Comparison of ENCODE assay signal across 9 mouse cellular contexts in the genomic region with DNA sequence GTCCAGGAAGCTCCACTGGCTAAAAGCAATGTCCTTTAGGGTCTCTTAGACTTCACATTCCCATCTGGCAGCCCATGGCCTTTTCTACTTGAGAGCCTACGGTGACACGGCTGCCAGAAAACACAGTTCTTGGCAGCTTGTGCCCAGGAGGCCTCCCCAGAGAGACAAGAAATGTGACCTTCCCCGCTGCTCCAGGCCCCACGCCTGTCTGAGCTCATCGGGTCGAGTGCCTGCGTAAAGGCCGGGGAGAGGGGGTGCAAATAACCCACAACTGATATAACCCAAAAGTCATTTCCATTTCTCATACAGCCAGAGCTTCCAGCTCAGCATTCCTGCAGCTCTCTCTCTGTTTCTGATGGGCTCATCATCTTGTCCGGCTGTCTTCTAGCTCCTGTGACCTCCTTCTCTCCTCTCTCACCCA. TPM values are rescaled to one million over a fixed set of nuclear protein-coding genes. Genes with fewer than 3 reads are reported as not detected.
DNase-seq lines count a peak whose midpoint lies in the region; ATAC-seq lines count a peak whose summit lies in the region.
"Had no signal": no experiment of that assay in that cellular context is flagged by ENCODE, and none has a peak within 500 bp of the region (broad histone marks: within the 10 kb centered on the region; RNA-seq: fewer than 3 reads in every experiment).

No protein-coding gene starts in this region.

- no peaks in the 10 kb centered on the region for H3K9me3 ChIP-seq in midbrain, embryonic 10.5 days (replicated peaks)
- H3K9me3 ChIP-seq in midbrain, embryonic 11.5 days (ENCODE audit: control insufficient read depth, low read length) = no peaks in the 10 kb centered on the region
- H3K9me3 ChIP-seq in heart, embryonic 16.5 days (replicated peaks; ENCODE audit: control insufficient read depth, low read length) = no peaks in the 10 kb centered on the region

- H3K4me1 ChIP-seq in midbrain, embryonic 10.5 days = peaks cover 36% of the 10 kb centered on the region
- peaks cover 4% of the 10 kb centered on the region for H3K4me1 ChIP-seq in midbrain, embryonic 11.5 days (ENCODE audit: control insufficient read depth, insufficient read depth, low read length)
- H3K4me1 ChIP-seq in heart, embryonic 16.5 days (ENCODE audit: control insufficient read depth, insufficient read depth, low read length) = peaks cover 30% of the 10 kb centered on the region

- no peak overlapping the region for H3K9ac ChIP-seq in midbrain, embryonic 11.5 days (ENCODE audit: low read length)
- peak overlapping the region; percentile 56 for H3K9ac ChIP-seq in heart, embryonic 16.5 days (ENCODE audit: low read length)

- H3K27ac ChIP-seq in midbrain, embryonic 10.5 days (replicated peaks) = 0 out of 2 replicates have a peak overlapping the region, but pooled peaks have one; percentile 59
- no peak overlapping the region for H3K27ac ChIP-seq in midbrain, embryonic 11.5 days (ENCODE audit: low read depth, low read length)
- H3K27ac ChIP-seq in heart, embryonic 16.5 days (ENCODE audit: low read length) = peak overlapping the region; percentile 85
- H3K27ac ChIP-seq: macrophage had no signal

- no peak for ATAC-seq in midbrain, embryonic 11.5 days (ENCODE audit: low FRiP score)
- peak; percentile 54; the same call in 1 of the 2 replicates for ATAC-seq in heart, embryonic 16.5 days (replicated peaks; ENCODE audit: extremely low read depth, insufficient read depth, low FRiP score)
- no peak for ATAC-seq in erythroid progenitor cell, adult 5-6 weeks (replicated peaks; ENCODE audit: low FRiP score, poor library complexity, severe bottlenecking)

- no peaks in the 10 kb centered on the region for H3K36me3 ChIP-seq in midbrain, embryonic 10.5 days
- H3K36me3 ChIP-seq in midbrain, embryonic 11.5 days (ENCODE audit: control insufficient read depth, insufficient read depth, low read length) = no peaks in the 10 kb centered on the region
- no peaks in the 10 kb centered on the region for H3K36me3 ChIP-seq in heart, embryonic 16.5 days (ENCODE audit: control insufficient read depth, insufficient read depth)

- 73% methylated on average over 9 of the region's 9 CpGs for WGBS in midbrain, embryonic 10.5 days
- WGBS in midbrain, embryonic 11.5 days = 83% methylated on average over 9 of the region's 9 CpGs
- 26% methylated on average over 9 of the region's 9 CpGs for WGBS in heart, embryonic 16.5 days

- H3K4me2 ChIP-seq in midbrain, embryonic 11.5 days = no peak overlapping the region
- H3K4me2 ChIP-seq in heart, embryonic 16.5 days (ENCODE audit: low read depth, low read length) = no peak overlapping the region; the same call in 1 of the 2 replicates

- H3K4me3 ChIP-seq in midbrain, embryonic 10.5 days = no peak overlapping the region
- H3K4me3 ChIP-seq in midbrain, embryonic 11.5 days (ENCODE audit: low read depth, low read length) = no peak overlapping the region
- H3K4me3 ChIP-seq in heart, embryonic 16.5 days (ENCODE audit: low read length) = no peak overlapping the region

- peaks cover 5% of the 10 kb centered on the region; the same call in 1 of the 2 replicates for H3K27me3 ChIP-seq in midbrain, embryonic 10.5 days (ENCODE audit: low read depth, poor library complexity, severe bottlenecking)
- no peaks in the 10 kb centered on the region for H3K27me3 ChIP-seq in midbrain, embryonic 11.5 days (ENCODE audit: control insufficient read depth, insufficient read depth, low read length)
- H3K27me3 ChIP-seq in heart, embryonic 16.5 days (ENCODE audit: control insufficient read depth, insufficient read depth, low read length) = no peaks in the 10 kb centered on the region

- DNase-seq in midbrain, embryonic 10.5 days (ENCODE audit: low spot score) = no peak
- DNase-seq in midbrain, embryonic 11.5 days (ENCODE audit: low spot score, missing footprints) = no peak
- peak; percentile 48 to 54 for DNase-seq in cerebellum, postnatal 25 days
- DNase-seq in retina, postnatal 1 day = peak; percentile 70
- no peak for DNase-seq in spleen, postnatal 4 days (ENCODE audit: low spot score in 2 of 2)
- DNase-seq in thymus, postnatal 25 days = no peak

RNA-seq across cellular contexts. Expression of a gene that starts 13.8 kb away (rescaled TPM):
- 0.29 TPM in 1 of 2 replicates, not detected in the other for polyA plus RNA-seq in midbrain, embryonic 10.5 days (2016; fragmentation: Nextera tagmentation; extraction: Ambion mirVana)
- polyA plus RNA-seq in midbrain, embryonic 11.5 days (2014; fragmentation: Nextera tagmentation; extraction: Ambion mirVana) = 0.07 and 0.48 TPM in 2 replicates
- polyA plus RNA-seq in heart, embryonic 16.5 days (2015; fragmentation: Nextera tagmentation; extraction: Ambion mirVana) = 0.44 and 0.49 TPM in 2 replicates
- total RNA-seq in erythroid progenitor cell, adult 5-6 weeks (2015; ENCODE audit: low replicate concordance) = not detected in 2 replicates
- total RNA-seq in erythroid progenitor cell, adult 5-6 weeks (2017; ENCODE audit: low replicate concordance) = not detected in 2 replicates
- polyA plus RNA-seq: macrophage had no signal

RNA-seq across cellular contexts. Expression of a gene that starts 20.1 kb away (rescaled TPM):
- 404 and 411 TPM in 2 replicates for polyA plus RNA-seq in midbrain, embryonic 10.5 days (2016; fragmentation: Nextera tagmentation; extraction: Ambion mirVana)
- polyA plus RNA-seq in midbrain, embryonic 11.5 days (2014; fragmentation: Nextera tagmentation; extraction: Ambion mirVana) = 316 and 332 TPM in 2 replicates
- 272 and 283 TPM in 2 replicates for polyA plus RNA-seq in heart, embryonic 16.5 days (2015; fragmentation: Nextera tagmentation; extraction: Ambion mirVana)
- total RNA-seq in erythroid progenitor cell, adult 5-6 weeks (2015; ENCODE audit: low replicate concordance) = 9.6 and 33.9 TPM in 2 replicates
- total RNA-seq in erythroid progenitor cell, adult 5-6 weeks (2017; ENCODE audit: low replicate concordance) = 4.2 and 39.0 TPM in 2 replicates

RNA-seq across cellular contexts. Expression of a gene that starts 50.5 kb away (rescaled TPM):
- 16.4 and 20.8 TPM in 2 replicates for polyA plus RNA-seq in midbrain, embryonic 10.5 days (2016; fragmentation: Nextera tagmentation; extraction: Ambion mirVana)
- polyA plus RNA-seq in midbrain, embryonic 11.5 days (2014; fragmentation: Nextera tagmentation; extraction: Ambion mirVana) = 13.2 and 16.3 TPM in 2 replicates
- polyA plus RNA-seq in heart, embryonic 16.5 days (2015; fragmentation: Nextera tagmentation; extraction: Ambion mirVana) = 6.3 and 8.7 TPM in 2 replicates
- 14.1 and 49.5 TPM in 2 replicates for total RNA-seq in erythroid progenitor cell, adult 5-6 weeks (2015; ENCODE audit: low replicate concordance)
- 17.6 and 31.8 TPM in 2 replicates for total RNA-seq in erythroid progenitor cell, adult 5-6 weeks (2017; ENCODE audit: low replicate concordance)

Comparison
In these comparisons a context has a peak if more than half of its experiments do, and no peak if none do; other contexts are left out.
1. DNase-seq: peak in cerebellum, postnatal 25 days (2 of 2) and retina, postnatal 1 day (single experiment); none in midbrain, embryonic 10.5 days (single experiment), midbrain, embryonic 11.5 days (single experiment), spleen, postnatal 4 days (0 of 2) and thymus, postnatal 25 days (single experiment).